Mouse (Mus musculus): ENCODE data around the gene Phf13.
"Not testable (repeated sequence)": the region's sequence is repeated elsewhere in the genome, so short reads cannot be mapped to it uniquely, and the experiment has no call there.

Phf13 gene

DNA sequence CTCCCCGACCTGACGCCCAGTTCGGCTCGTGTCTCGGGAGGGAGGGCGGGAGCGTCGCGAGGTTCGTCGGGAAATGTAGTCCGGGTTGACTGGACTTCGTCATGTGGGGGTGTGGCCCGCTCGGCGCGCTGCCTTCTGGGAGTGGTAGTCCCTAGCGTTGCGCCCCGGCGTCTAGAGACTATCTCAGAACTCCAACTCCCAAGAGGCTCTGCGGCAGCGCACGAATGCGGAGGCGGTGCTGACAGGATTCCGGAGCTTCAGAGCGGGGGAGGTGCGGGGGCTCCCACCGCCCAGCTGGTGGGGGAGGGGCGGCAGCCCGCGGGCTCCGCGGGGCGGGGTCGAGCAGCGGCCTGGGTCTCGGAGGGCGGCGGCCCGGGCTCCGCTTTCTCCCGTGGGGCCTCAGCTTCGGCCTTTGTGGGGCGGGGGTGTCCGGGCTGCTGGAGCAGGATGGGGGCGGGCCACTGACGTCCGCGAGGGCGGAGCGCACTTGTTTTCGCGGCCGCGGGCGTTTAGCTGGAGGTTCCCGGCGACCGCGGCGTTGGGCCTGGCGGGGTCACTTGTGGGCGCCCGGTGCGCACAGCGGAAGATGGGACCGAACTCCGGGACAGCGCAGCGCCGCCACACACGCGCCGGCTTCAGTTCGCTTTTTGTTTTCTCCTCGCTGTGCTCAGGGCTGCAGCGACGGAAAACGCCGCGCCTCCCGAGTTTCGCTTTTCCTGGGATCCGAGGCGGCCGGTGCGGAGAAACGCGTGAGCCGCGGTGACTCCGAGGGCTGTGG is at the start of gene Phf13:
Gene Phf13, minus strand, starts transcription at position 86 of the 778 bp plus-strand sequence.
- DNase-seq, result peak; percentile 98

GRCm38 (mm10) chr4:152044609-152045008 is 48.6 kb upstream of the Phf13 start:
- DNase-seq, result no peak

GRCm38 (mm10) chr4:152043171-152043570 is 47.1 kb upstream of the Phf13 start:
- no peak for DNase-seq

GRCm38 (mm10) chr4:152041924-152042641 is 46.0 kb upstream of the Phf13 start:
- peak; percentile 27 to 31 for DNase-seq

- no peak for DNase-seq
Measured at GRCm38 (mm10) chr4:152039831-152040310, 43.8 kb upstream of the Phf13 start.

DNA sequence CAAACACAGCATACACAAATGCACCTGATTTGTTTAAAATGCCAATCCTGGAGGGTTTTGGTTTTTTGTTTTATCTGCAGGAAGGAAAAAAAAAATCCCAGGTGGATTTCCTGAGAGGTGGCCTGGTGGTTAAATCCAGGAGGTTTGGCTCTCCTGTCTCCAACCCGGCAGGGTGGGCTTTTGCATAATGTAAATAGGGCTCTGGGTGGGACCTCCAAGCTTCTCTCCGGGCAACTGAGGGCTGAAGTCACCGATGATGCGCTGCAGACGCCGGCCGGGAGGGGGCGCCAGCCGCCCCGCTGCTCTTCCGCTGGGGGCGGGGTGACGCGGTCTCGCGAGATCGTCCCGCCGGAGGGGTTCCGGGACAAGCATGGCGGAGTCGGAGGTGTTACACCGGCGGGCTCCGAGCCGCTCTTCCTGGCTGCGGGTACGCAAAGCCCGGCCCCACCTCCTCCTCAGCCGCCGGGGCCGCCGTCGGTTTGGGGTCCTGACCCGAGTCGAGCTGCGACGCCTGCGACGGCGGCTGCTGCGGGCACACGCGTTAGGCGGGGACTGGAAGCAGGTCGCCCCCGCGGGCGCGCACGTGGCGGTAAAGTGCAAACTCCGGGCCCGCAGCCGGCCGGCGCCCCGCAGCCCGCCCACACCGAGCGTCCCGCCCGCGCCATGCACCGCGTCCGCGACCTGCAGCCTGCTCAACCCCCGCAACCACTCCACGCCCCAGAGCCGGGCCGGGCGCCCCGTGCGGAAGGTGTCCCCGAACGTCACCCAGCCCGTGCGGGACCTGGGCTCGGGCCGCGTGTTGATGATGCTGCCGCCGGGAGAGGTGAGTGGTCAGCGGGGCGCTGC is 43.1 kb upstream of the Phf13 start, which contains the start of gene Nol9:
Gene Nol9, plus strand, starts transcription at position 337 of the 846 bp plus-strand sequence.
- peak; percentile 89 to 97 for DNase-seq

GRCm38 (mm10) chr4:152038225-152038984 is 42.3 kb upstream of the Phf13 start, which contains the start of gene Tas1r1:
Tas1r1 (minus strand) TSS chr4:152038568.
- no peak for DNase-seq

- DNase-seq, result not testable (repeated sequence)
Measured at GRCm38 (mm10) chr4:152036464-152036863, 40.4 kb upstream of the Phf13 start.

GRCm38 (mm10) chr4:152032922-152033321 is 36.9 kb upstream of the Phf13 start:
- DNase-seq, result no peak

- DNase-seq, result no peak
Measured at GRCm38 (mm10) chr4:152029997-152030396, 33.9 kb upstream of the Phf13 start.

- no peak for DNase-seq
Measured at GRCm38 (mm10) chr4:152029087-152029486, 33.0 kb upstream of the Phf13 start.

DNA sequence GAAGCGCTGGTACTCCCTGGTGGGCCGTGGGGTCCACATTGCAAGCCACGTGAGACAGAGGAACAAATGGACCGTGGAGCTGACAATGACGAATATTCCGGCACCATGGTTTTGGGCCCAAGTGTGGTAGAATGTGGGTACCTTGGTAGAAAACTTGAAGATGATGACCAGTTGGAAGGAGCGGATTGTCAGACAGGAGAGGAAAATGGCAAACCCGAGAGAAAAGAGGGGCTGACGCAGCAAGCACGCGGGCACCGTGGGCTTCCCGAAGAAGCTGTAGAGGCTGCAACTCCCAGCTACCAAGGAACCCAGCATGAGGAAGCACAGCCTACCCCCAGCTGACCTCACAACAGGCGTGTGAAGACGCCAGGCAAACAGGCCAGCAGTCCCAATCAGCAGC is 32.4 kb upstream of the Phf13 start:
- no peak for DNase-seq

- DNase-seq, result peak; percentile 90 to 94
Measured at GRCm38 (mm10) chr4:152027524-152027923, 31.5 kb upstream of the Phf13 start, which contains the start of gene Zbtb48. Zbtb48 (minus strand) TSS chr4:152027671.

GRCm38 (mm10) chr4:152026751-152027508 is 30.9 kb upstream of the Phf13 start:
- DNase-seq, result no peak

DNA sequence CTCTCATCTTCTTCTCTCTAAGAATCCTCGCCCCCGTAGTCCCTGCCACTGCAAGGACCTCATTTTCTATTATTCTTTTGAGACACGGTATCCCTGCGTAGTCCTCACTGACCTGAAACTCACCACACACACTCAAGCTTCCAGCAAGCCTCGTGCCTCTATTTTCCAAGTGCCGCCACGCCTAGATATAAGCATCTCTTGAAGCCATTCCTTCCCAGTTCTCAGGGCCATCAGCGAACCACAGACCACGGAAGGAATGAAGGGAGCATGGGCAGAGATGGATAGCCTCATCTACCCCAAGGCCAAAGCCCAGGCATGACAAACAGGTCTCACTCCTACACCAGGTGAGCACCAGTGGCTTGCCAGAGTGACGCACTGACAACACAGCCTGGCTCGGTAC is 28.5 kb upstream of the Phf13 start:
- DNase-seq, result no peak

DNA sequence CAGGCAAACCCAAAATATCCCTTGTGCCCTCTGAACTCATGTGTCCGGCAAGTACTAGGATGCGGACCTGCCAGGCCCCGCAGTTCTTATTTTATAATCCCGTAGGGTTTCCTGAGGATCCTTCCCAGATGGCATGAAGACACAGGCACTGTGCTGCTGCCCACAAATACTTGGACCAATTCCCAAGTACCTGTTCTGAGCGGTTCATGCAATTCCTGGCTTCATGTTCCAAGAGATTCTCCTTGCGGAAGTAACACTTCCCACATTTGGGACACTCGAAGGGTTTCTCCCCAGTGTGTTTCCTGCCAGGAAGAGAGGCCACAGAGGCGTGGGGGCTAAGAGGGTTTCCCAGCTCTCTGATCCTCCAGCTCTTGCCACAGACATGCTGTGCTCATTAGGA is 26.4 kb upstream of the Phf13 start:
- no peak for DNase-seq

GRCm38 (mm10) chr4:152021568-152022097 is 25.6 kb upstream of the Phf13 start:
- DNase-seq, result no peak

DNA sequence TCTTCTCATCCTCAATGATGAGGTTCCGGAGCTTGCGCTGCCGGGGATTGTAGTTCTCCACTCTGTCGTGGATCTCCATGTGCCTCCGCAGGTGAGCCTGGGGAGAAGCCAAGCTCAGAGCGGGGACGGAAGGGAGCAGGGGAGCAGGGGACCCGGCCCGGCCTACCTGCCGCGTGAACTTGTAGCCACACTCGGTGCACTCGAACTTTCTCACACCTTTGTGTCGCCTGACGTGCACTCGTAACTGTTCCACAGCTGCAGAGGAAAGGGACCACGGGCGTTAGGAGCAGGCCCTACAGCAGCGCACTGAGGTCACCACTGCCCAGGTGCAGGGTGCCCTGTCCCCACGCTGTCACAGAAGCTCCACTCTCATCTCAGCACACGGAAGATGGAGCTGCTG is 24.0 kb upstream of the Phf13 start:
- no peak for DNase-seq

DNA sequence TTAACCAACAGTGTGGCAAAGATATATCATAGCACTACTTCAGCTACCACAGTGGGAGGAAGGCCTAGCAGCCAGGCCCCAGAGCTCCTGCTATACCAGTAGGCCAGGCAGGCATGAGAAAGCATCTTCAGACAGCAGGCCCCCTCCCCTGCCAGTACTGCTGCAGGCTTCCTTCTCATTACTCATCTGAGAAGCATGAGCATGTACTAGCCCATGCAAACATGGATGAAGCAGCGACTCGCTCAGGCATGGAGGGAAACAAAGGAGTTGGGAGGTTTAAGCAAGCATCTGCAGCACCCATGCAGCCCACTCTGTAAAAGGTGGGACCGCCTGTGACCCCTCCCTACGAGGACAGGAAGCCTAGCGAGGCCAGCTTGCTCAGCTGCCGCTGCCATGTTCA is 23.0 kb upstream of the Phf13 start:
- no peak for DNase-seq

GRCm38 (mm10) chr4:152013036-152013813 is 17.2 kb upstream of the Phf13 start:
- DNase-seq, result no peak

Measured in spleen, adult 18-20 months (tissue).